Mouse (Mus musculus) induced T-regulatory cell, adult 2 months (primary cell): ENCODE data around the gene Cwc22.
"Not testable (repeated sequence)": the region's sequence is repeated elsewhere in the genome, so short reads cannot be mapped to it uniquely, and the experiment has no call there.

Source experiments
- DNase-seq: peaks from one replicate; pipeline ENCODE4 v3.0.0-alpha.2; 2012; ENCODE audit warnings: low read depth

The Cwc22 gene

DNA sequence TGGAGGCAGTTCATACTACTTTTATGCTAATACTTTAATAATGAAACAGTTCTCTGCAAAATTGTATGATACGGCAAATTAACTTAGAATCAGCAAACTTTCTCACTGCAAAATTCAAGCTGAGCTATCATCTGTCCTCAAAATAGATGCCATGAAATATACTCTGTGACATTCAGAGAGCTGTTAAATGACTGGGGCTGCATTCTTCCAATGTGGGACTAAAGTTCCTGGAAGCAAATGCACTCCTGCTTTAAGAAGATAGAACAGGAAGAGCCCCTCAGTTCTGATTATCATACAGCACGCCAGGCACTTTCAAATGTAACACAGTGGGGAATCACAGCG lies 48.6 kb downstream of the Cwc22 start:
- DNase-seq: no peak

DNA sequence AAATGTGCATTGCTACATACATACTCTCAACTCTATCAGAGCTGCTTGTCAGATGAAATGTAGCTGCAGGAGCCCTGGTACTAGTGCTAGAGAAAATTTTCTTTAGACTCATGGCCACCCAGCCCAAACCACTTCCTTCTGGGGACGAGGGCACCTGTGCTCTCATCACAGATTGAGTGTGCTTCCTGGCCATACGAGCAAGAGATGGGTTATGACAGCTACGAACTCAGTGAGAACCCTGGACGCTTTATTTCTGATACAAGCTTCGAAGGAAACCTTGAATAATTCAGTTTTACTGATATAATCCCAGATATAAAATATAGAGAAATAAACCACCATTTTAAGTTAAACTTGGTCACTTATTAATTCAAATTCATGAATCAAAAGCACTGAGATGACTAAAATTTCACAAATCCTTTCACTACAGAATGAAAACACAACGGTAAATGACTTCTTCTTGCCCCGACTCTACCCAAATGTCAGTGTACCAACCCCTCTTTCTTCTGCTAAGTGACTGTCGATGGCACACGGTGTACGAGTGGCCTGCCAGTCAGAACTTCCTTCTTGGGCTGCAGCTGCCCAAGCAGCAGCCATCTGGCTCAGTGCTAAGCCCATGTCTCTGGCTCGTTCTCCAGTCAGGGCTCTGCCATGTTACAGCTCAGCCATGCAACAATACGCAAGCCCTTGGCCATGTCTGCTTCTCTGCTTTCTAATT lies 49.2 kb downstream of the Cwc22 start:
- no peak for DNase-seq

DNA sequence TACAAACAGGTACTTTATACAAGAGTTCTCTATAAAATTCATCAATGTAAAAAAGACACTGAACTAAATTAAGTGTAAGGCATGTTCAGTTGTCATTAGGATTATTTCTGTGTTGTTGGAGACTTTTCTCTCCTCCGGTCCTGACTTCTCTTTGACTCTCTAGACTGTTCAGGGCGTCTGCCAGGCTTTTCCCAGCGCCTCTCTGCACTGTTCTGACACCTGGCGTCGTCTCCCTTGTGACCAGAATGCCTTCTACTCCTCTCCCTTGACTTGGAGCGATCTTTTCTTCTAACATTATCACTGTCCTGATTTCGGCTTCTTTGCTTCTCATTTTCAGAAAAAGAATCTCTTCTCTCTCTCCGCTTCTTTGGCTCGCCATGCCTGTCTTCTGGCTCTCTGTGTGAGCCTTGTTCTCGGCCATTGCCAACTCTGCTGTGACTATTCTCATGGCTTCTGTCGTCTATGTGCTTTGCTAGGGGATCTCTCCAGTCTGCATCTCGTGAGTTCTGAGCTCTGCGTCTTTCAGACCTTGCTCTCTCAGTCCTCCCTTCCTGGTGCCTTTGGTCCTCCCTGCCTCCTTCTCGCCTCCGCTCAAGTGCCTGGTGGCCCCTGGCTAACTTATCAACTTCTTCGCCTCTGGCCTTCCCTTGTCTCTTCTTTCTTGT lies 50.1 kb downstream of the Cwc22 start:
- not testable (repeated sequence) for DNase-seq

DNA sequence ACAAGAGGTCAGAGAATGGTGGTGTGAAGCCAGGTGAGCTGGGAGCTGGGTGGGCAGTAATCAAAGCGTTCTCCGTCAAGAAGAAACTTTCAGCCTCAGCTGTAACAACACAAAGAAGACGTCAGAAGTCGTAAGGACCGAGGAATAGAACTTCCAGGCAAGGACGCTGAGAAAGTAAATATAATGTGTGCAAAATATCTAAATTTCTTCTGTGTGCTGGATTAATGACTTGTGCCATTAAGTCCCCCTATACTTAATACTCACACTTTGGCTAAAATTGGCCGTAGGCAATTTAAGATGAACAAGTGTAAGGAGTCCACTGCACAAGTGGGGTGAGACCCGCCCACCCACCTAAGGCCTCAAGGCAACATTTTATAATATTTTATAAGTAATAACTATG lies 51.3 kb downstream of the Cwc22 start:
- no peak for DNase-seq

DNA sequence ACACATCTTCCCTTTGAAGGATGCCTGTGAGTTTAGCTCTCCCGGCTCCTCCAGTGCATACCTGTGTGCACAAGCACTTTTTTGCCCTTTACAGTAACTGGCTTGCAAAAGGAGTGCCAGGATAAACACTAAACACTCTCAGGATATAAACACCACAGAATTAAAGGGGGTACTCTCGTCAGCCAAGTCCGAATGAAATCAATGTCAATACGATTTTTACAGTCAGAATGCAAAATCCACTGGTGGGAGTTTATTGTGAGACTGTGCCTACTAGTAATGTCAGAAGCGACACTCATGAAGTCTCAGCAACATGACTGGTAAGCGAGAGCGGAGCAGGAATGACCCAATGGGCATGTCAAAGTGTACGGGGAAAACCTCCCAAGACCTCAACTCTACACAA lies 52.7 kb downstream of the Cwc22 start:
- DNase-seq: no peak

DNA sequence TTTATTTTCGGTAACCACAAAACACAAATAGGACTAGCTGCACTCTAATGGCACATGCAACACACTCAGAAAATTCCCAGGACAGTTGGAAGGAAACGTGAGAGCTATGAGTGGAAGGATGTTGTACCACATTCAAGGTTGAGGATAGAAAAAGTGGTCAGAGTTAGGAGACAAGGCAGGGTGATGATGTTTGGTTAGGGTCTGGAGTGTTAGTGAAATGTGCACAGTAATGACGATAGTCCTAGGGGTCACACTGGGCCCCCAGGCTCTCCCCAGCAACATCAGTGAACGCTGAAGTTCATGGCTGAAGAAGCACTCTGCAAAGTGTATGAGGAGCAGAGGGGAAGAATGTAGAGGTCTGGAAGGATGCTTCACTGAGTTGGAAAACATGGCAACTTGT lies 53.6 kb downstream of the Cwc22 start:
- no peak for DNase-seq

DNA sequence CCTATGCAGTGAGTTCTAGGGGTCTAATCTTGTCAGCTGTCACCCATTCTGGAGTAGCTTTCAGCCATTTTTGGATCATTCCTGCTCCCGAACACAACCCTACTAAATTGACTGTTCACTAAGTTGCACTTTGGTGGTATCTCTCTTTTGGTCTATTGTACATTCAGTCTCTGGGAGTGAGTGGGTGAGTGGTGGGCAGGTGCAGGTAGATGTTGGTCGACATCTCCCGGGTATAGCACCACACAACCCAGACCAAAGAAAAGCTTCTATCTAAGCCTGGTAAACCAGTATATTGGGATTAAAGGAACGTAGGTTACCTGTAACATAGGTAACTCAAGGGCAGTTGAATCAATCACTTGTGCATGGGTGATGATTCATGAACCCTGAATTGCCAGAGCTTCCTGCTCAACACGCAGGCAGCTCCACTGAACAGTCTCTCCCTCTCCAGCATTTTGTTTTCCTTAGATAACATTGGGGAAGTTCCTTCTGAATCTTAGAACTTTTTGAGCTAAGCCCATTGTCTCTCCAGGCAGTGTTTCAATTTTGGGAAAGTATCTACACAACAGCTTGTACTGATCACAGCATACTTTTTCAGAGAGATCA lies 55.2 kb downstream of the Cwc22 start:
- no peak for DNase-seq

DNA sequence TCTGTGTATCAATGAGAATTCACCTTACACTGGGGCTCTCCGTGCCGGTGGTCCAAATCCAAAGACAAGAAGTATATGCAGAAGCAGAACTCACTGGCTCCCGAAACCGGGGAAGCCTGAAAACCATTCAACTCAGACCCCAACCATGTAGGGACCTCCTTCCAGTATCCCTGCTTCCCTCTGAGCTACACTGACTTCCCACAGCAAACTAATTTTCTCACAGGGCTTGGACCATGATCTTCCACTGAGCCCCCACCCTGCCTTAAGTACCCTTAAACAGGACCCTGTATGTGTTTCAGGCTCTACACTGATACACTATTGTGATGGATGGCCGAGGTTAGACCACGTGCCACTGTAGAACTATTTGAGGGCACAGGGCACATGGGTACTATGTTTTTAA lies 56.2 kb downstream of the Cwc22 start:
- no peak for DNase-seq

DNA sequence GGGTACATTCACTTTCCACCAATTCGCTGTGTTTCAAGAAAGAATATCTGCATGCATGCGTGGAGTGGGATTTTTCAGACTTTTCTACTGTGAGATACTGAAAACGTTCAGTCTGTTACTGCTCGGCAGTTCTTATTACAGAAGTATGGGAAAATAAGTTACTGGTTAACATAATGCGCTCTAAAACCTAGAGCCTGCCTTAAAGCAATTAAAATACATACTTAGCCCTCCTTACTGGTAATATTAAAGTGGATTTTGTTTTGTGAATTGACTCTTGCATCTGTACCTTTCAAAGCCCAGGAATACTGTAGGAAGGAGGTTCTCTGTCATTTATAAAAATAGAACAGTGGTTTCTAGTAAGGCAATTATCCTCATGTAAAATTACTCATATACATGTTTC lies 56.8 kb downstream of the Cwc22 start:
- no peak for DNase-seq

DNA sequence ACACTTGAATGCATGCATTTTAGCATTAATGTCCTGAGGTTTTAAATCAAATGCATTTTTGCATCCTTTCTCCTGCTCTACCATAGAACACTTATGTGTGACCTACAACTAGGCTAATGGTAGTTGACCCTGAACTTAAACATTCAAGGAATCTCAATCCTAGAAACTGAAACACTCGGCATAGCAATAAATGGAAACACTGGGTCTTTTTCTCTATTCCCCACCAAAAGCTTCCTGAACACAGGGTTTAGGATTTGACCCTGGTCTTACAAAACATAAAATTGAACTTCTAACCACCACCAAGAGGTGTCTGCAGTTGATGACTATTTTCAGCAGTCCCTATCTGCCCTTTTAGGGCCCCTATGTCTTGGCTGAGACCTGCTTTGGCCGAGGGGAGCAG lies 57.3 kb downstream of the Cwc22 start:
- no peak for DNase-seq

DNA sequence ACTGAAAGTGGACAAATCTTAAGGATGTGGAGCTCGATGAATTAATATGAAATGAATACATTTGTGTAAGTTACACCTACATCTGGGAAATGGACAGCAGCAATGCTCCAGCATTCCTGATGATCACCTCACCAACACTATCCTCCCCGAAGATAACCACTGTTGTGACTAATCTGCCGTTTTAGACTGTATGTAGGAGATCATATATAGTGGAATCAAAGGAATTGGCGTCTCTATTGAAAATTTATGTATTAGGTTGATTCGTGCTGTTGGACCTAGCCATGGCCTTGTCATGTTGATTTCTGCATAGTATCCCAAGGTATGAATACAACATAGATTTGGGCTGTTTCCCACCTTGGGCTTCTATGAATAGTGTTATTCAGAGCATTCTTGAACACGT lies 58.1 kb downstream of the Cwc22 start:
- DNase-seq: no peak

DNA sequence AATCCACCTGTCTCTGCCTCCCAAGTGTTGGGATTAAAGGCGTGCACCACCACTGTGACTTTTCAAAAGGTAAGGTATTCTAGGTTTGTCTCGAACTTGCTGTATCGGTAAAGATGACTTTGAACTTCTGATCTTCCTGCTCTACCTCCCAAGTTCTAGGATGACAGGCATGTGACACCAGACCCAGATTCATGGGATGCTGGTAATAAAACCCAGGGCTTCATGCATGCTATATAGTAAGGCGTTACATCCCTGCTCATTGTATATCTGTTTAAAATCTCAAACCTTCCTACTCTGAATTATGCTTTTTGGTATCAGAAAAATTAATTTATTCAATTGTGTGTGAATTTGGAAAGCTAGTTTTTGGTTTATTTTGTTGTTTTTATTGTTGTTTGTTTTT lies 59.0 kb downstream of the Cwc22 start:
- DNase-seq: no peak

DNA sequence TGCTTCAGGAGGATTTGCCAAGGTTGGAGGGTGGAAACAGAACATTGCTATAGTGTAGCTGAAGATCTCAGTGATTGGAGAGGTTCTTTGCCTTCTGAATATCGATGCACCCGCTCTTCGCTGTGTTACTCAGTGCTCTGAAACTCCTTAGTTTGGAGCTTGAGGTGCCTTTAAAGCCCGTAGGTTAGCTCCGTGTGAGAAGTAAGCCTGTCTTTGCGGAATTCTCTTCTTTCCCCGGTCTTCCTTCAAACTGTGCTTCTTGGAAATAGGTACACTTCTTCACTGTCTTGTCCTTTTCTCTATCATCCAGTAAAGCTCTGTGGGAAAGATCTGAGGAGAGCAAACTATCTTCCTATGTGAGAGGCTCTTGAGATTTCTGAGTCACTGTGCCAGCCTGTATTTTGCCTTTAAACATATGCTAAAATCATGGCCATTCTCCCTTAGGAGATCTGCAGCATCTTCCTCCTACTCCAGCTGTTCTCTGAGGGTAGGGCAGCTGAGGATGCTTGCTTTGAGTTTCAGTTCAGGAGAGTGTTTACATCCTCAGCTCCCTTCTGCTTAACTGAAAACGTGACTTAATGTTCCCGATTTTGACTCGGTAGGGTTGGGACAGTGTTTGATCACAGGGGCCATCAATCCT lies 60.6 kb downstream of the Cwc22 start:
- no peak for DNase-seq

DNA sequence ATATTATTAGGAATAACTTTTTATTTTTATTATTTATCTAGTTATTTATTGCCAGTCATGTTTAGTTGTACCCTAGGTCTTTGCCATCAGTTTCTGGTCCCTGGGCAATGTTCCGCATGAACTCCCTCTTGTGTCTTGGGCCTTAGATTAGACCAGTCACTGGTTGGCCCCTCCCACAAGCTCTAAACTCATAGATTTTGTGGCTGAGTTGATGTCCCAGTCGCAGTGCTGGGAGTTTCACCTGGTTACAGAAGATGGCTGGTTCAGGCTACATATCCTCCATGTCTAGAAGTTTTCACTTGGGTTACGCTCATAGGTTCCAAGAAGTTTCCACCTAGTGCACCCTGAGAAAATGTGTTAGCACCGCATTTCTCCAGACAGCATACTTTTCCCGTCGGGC lies 61.1 kb downstream of the Cwc22 start:
- no peak for DNase-seq

DNA sequence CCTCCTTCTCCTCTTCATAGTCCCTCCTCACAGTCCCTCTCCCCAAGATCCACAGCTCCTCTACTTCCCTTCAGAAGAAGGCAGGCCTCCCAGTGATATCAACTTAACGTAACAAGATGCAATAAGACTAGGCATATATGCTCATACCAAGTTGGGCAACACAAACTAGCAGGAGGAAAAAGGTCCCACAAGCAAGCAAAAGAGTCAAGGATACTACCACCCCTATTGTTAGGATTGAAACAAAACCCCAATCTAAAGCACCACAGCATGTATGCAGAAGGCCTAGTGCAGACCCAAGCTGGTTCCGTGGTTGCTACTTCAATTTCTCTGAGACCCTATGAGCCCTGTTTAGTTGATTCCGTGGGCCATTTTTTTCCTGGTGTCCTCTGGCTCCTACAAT lies 61.7 kb downstream of the Cwc22 start:
- no peak for DNase-seq

DNA sequence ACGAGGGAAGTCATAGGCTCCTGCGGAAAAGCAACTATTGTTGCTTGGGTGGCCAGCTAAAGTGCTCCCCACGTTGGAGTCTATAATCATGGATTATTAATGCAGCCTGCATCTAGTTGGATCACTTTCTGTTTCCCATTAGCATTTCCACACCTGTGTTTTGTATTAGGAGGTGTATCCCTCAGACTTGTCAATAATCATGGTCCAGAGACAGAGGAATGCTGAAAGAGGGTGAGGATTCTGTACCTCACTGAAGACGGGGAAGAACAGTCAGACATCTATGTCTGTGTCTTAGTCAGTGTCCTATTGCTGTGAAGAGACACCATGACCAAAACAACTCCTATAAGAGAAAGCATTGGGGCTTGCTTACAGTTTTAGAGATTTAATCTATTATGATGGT lies 63.2 kb downstream of the Cwc22 start:
- no peak for DNase-seq

DNA sequence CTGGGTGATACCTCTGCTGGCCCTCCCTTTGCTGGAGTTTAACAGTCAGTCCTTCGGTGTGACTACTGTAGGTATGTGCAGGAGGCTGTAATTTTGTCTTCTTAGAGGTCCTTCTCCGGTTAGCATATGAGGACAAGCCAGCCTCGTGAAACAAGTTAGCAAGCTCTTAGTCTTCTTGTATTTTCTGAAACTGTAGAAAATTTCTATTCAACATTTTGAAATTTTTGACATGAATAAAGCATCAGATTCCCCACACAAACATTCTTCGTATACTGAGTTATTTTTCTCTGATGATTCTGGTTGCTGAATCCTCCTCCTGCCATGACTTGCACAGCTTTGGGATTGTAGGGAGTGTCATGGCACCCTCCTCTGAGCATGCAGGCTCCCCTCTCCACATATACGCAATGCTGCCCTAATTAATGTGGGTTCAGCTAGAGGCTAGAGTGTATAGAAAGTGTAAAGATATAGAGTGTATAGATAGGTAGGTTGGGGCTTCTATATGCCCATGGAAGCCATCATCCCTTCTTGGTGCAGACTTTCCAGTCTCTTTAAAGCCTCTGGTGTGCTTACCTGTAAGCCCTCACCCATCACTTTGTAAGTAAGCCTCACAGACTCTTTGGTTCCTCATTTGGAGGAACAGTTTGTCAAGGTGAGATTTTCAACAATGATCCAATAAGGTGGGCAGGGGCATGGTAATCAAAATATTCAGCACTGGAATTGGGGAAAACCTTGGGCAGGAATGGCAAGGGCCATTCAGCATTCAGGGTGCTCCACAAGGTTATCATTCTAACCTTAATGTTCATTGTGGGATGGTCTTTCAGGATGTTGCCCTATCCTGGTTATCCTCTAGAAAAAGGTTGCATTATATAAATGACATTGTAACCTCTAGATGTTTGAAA lies 64.6 kb downstream of the Cwc22 start:
- no peak for DNase-seq

DNA sequence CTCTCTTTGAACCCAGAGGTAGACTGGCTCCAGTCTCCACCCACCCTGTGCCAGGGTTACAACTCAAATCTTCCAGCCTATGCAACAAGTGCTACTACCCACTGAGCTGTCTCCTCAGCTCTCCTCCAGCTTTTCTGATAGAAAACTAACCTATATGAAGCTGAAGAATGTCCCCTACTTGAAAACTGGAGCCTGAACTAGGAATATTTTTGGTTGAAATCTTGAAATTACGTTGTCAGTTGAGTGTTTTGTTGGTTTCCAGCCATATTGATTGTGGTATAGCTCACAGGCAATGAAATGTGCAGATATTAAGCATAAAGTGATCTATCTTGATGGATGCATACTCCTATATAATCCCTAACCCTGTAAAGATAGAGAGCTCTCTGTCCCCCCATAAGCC lies 65.8 kb downstream of the Cwc22 start:
- DNase-seq: no peak

DNA sequence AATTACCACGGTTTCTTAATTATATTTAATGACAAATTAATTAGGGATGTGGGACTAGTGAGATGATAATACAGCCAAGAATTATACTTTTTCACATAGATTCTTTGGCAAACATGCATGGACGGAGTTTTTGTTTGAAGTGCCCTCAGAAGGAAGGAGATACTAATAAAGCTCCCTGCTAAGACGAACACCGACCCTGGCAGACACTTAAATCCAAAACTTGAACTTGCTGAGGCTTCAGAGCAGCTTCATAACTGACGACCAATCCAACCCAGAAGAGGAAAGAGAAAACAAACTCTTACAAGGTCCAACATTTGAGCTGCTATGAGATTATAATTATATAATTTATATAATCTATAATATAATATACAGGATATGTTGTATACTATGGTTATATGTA lies 66.4 kb downstream of the Cwc22 start:
- DNase-seq: no peak

DNA sequence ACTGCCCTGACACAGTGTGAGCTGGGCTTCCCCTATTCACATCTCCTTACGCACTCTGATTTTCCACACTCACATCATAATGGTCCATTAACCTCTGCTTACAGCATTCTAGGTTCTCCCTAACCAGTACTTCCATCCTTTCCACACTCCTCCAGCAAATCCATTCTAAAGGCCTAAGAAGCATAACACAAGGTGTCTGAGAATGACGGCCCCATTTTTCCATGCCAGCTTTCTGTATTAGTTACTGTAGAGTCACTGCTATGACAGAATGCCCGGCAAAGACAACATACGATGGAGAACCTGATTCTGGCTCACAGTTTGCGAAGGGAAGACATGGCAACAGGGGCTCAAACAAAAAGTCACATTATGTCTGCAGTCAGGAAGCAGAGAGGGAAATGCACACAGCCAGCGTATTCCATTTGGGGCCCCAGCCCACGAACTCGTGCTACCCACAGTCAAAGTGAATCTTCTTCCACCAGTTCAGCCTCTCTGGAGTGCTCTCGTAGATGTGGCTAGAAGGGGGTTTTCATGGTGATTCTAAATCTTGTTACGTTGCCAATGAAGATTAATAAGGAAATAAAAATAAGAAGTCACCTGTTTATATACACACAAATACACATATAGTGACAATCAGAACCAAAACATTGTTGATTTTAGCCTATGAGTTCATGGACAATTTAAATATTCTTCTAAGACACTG lies 68.9 kb downstream of the Cwc22 start:
- DNase-seq: no peak

DNA sequence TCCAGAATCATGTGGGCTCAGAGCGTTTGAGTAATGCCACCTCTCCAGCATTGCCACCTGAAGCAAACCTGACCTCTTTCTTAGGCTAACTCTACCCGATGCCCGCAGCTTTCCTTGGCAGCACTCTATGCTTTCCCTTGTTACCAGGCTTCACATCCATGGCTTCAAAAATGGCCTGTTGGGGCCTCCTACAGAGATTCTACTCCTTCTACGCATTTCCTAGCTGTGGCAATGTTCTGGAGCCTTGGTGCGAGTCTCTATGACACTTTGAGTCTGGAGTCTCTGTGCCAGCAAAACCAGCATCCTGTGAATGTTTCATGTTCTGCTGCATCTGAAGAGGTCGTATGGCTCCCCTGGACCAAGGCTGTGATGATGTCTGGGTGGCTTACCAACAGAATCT lies 69.8 kb downstream of the Cwc22 start:
- no peak for DNase-seq

DNA sequence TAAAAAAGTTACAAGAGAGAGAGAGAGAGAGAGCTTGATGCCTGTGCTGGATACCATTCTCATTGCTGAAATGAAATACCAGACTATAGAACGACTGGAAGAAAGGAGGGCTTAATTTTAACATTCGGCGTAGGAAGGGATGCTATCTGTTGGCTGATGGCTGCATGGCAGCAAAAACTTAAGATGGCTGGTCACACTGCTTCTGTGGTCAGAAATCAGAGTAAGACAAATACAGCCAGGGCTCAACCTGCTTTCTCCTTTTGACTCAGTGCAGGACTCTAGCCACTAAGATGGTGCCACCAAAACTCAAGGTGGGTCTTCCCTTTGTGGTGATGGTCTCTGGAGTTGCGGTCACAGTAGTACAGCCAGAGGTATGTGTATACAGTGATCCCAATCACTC lies 70.7 kb downstream of the Cwc22 start:
- no peak for DNase-seq
